Mouse (Mus musculus): ENCODE data around the gene Mad2l1bp. TPM values are rescaled to one million over a fixed set of nuclear protein-coding genes. Genes with fewer than 3 reads are reported as not detected.

Gene Mad2l1bp
- polyA plus RNA-seq, 1 experiment from 2014 or later = 30.9 TPM

GRCm38 (mm10) chr17:46164791-46165190 is 11.4 kb upstream of the Mad2l1bp start:
- 93% methylated on average over 10 of the region's 10 CpGs for WGBS
- Histone ChIP-seq H3K27ac (no peak overlapping the region), H3K4me2 (no peak overlapping the region), H3K4me1 (peaks cover 28% of the 10 kb centered on the region), H3K4me3 (no peak overlapping the region), H3K36me3 (ENCODE audit: poor library complexity, severe bottlenecking) (peaks cover 67% of the 10 kb centered on the region), H3K9me3 (replicated peaks) (no peaks in the 10 kb centered on the region), H3K27me3 (no peaks in the 10 kb centered on the region), H3K9ac (no peak overlapping the region)
- no peak for ATAC-seq

- Histone ChIP-seq H3K9ac (no peak overlapping the region), H3K4me3 (no peak overlapping the region), H3K4me2 (no peak overlapping the region), H3K4me1 (peaks cover 30% of the 10 kb centered on the region), H3K36me3 (ENCODE audit: poor library complexity, severe bottlenecking) (peaks cover 62% of the 10 kb centered on the region), H3K27ac (no peak overlapping the region), H3K9me3 (replicated peaks) (no peaks in the 10 kb centered on the region), H3K27me3 (no peaks in the 10 kb centered on the region)
- 97% methylated on average over 8 of the region's 8 CpGs for WGBS
- ATAC-seq = no peak
Observed at GRCm38 (mm10) chr17:46164301-46164700, 10.9 kb upstream of the Mad2l1bp start.

- 89% methylated on average over 9 of the region's 9 CpGs for WGBS
- Histone ChIP-seq H3K4me2 (peak overlapping the region; percentile 84), H3K4me3 (no peak overlapping the region)
Observed at GRCm38 (mm10) chr17:46162951-46163421, 9.6 kb upstream of the Mad2l1bp start.

GRCm38 (mm10) chr17:46162551-46162950 is 9.2 kb upstream of the Mad2l1bp start:
- no peaks in the 10 kb centered on the region for H3K9me3 ChIP-seq (replicated peaks)
- H3K4me3 ChIP-seq = no peak overlapping the region
- peaks cover 30% of the 10 kb centered on the region for H3K4me1 ChIP-seq
- peaks cover 44% of the 10 kb centered on the region for H3K36me3 ChIP-seq (ENCODE audit: poor library complexity, severe bottlenecking)
- H3K4me2 ChIP-seq = peak overlapping the region; percentile 84
- no peaks in the 10 kb centered on the region for H3K27me3 ChIP-seq
- H3K27ac ChIP-seq = no peak overlapping the region
- WGBS = 94% methylated on average over 7 of the region's 7 CpGs
- ATAC-seq = no peak
- H3K9ac ChIP-seq = no peak overlapping the region

More at GRCm38 (mm10) chr17:46162951-46163421, 9.6 kb upstream of the Mad2l1bp start:
- 0 out of 2 replicates have a peak overlapping the region, but pooled peaks have one; percentile 13 for H3K9ac ChIP-seq
- no peaks in the 10 kb centered on the region for H3K9me3 ChIP-seq (replicated peaks)
- peaks cover 30% of the 10 kb centered on the region for H3K4me1 ChIP-seq
- no peaks in the 10 kb centered on the region for H3K27me3 ChIP-seq
- H3K36me3 ChIP-seq (ENCODE audit: poor library complexity, severe bottlenecking) = peaks cover 49% of the 10 kb centered on the region
- peak overlapping the region; percentile 14; the same call in 1 of the 2 replicates for H3K27ac ChIP-seq
- no peak for ATAC-seq

- WGBS = 50% methylated on average over 9 of the region's 9 CpGs
- ATAC-seq = no peak
- Histone ChIP-seq H3K27ac (peak overlapping the region; percentile 49; the same call in 1 of the 2 replicates), H3K27me3 (no peaks in the 10 kb centered on the region), H3K9me3 (replicated peaks) (no peaks in the 10 kb centered on the region), H3K4me2 (peak overlapping the region; percentile 84), H3K4me1 (peaks cover 30% of the 10 kb centered on the region), H3K9ac (peak overlapping the region; percentile 87), H3K36me3 (ENCODE audit: poor library complexity, severe bottlenecking) (peaks cover 36% of the 10 kb centered on the region), H3K4me3 (peak overlapping the region; percentile 82)
Observed at GRCm38 (mm10) chr17:46161710-46162109, 8.4 kb upstream of the Mad2l1bp start.

GRCm38 (mm10) chr17:46161179-46161578 is 7.8 kb upstream of the Mad2l1bp start:
- Histone ChIP-seq H3K4me2 (peak overlapping the region; percentile 84), H3K27me3 (no peaks in the 10 kb centered on the region), H3K27ac (peak overlapping the region; percentile 49), H3K9ac (peak overlapping the region; percentile 87), H3K36me3 (ENCODE audit: poor library complexity, severe bottlenecking) (peaks cover 31% of the 10 kb centered on the region), H3K9me3 (replicated peaks) (no peaks in the 10 kb centered on the region), H3K4me3 (peak overlapping the region; percentile 82), H3K4me1 (peaks cover 30% of the 10 kb centered on the region)
- 0% methylated on average over 16 of the region's 19 CpGs for WGBS
- peak; percentile 25 for ATAC-seq

GRCm38 (mm10) chr17:46160686-46161085 is 7.3 kb upstream of the Mad2l1bp start, which contains the start of gene Gtpbp2:
Gtpbp2 (plus strand) TSS chr17:46161032.
- H3K27me3 ChIP-seq = no peaks in the 10 kb centered on the region
- WGBS = 1% methylated on average over 23 of the region's 23 CpGs
- no peaks in the 10 kb centered on the region for H3K9me3 ChIP-seq (replicated peaks)
- ATAC-seq = peak; percentile 96
- H3K4me2 ChIP-seq = peak within 1 kb of the TSS; percentile 84
- H3K36me3 ChIP-seq (ENCODE audit: poor library complexity, severe bottlenecking) = peaks cover 26% of the 10 kb centered on the region
- H3K9ac ChIP-seq = peak within 1 kb of the TSS; percentile 87
- H3K27ac ChIP-seq = peak within 1 kb of the TSS; percentile 73
- peaks cover 30% of the 10 kb centered on the region for H3K4me1 ChIP-seq
- peak within 1 kb of the TSS; percentile 82 for H3K4me3 ChIP-seq

GRCm38 (mm10) chr17:46160090-46160662 is 6.8 kb upstream of the Mad2l1bp start:
- H3K27me3 ChIP-seq = no peaks in the 10 kb centered on the region
- peak; percentile 71 for ATAC-seq
- H3K36me3 ChIP-seq (ENCODE audit: poor library complexity, severe bottlenecking) = peaks cover 21% of the 10 kb centered on the region
- H3K4me3 ChIP-seq = peak overlapping the region; percentile 82
- under 1% methylated on average over 16 of the region's 16 CpGs for WGBS
- peak overlapping the region; percentile 73 for H3K27ac ChIP-seq
- H3K9me3 ChIP-seq (replicated peaks) = no peaks in the 10 kb centered on the region
- H3K9ac ChIP-seq = peak overlapping the region; percentile 63
- H3K4me2 ChIP-seq = peak overlapping the region; percentile 84
- H3K4me1 ChIP-seq = peaks cover 30% of the 10 kb centered on the region

GRCm38 (mm10) chr17:46159236-46159635 is 5.9 kb upstream of the Mad2l1bp start:
- Histone ChIP-seq H3K27ac (no peak overlapping the region), H3K4me3 (no peak overlapping the region), H3K27me3 (no peaks in the 10 kb centered on the region), H3K4me2 (peak overlapping the region; percentile 84), H3K4me1 (peaks cover 30% of the 10 kb centered on the region), H3K36me3 (ENCODE audit: poor library complexity, severe bottlenecking) (peaks cover 11% of the 10 kb centered on the region), H3K9me3 (replicated peaks) (no peaks in the 10 kb centered on the region), H3K9ac (no peak overlapping the region)
- no peak for ATAC-seq
- WGBS = 63% methylated on average over 2 of the region's 2 CpGs

- H3K4me2 ChIP-seq = no peak overlapping the region
- no peak overlapping the region for H3K4me3 ChIP-seq
- H3K9me3 ChIP-seq (replicated peaks) = no peaks in the 10 kb centered on the region
- no peaks in the 10 kb centered on the region for H3K36me3 ChIP-seq (ENCODE audit: poor library complexity, severe bottlenecking)
- ATAC-seq = no peak
- peaks cover 27% of the 10 kb centered on the region for H3K4me1 ChIP-seq
- 82% methylated on average over 8 of the region's 8 CpGs for WGBS
- H3K9ac ChIP-seq = no peak overlapping the region
- no peak overlapping the region for H3K27ac ChIP-seq
- H3K27me3 ChIP-seq = no peaks in the 10 kb centered on the region
Observed at GRCm38 (mm10) chr17:46157131-46157530, 3.8 kb upstream of the Mad2l1bp start.

- no peak for ATAC-seq
- H3K9me3 ChIP-seq (replicated peaks) = no peaks in the 10 kb centered on the region
Observed at GRCm38 (mm10) chr17:46156680-46157079, 3.3 kb upstream of the Mad2l1bp start.

GRCm38 (mm10) chr17:46154336-46154735 is 983 bp upstream of the Mad2l1bp start:
- H3K36me3 ChIP-seq (ENCODE audit: poor library complexity, severe bottlenecking) = peaks cover 5% of the 10 kb centered on the region; the same call in 1 of the 2 replicates
- no peak overlapping the region for H3K9ac ChIP-seq
- no peaks in the 10 kb centered on the region for H3K9me3 ChIP-seq (replicated peaks)
- WGBS = 92% methylated on average over 3 of the region's 3 CpGs
- H3K4me2 ChIP-seq = no peak overlapping the region
- no peak overlapping the region for H3K27ac ChIP-seq
- peaks cover 18% of the 10 kb centered on the region for H3K4me1 ChIP-seq
- no peak for ATAC-seq
- H3K4me3 ChIP-seq = no peak overlapping the region
- no peaks in the 10 kb centered on the region for H3K27me3 ChIP-seq

More at GRCm38 (mm10) chr17:46156680-46157079, 3.3 kb upstream of the Mad2l1bp start:
- 92% methylated on average over 5 of the region's 5 CpGs for WGBS
- Histone ChIP-seq H3K36me3 (ENCODE audit: poor library complexity, severe bottlenecking) (no peaks in the 10 kb centered on the region; the same call in 1 of the 2 replicates), H3K4me2 (no peak overlapping the region), H3K9ac (no peak overlapping the region), H3K4me1 (peaks cover 27% of the 10 kb centered on the region), H3K27me3 (no peaks in the 10 kb centered on the region), H3K27ac (no peak overlapping the region), H3K4me3 (no peak overlapping the region)
